Mouse (Mus musculus): Measurements from ENCODE around the gene Prrt1. TPM values are rescaled to one million over a fixed set of nuclear protein-coding genes. Genes with fewer than 3 reads are reported as not detected.

Gene Prrt1
- polyA plus RNA-seq, 1 experiment from 2014 or later: not detected

GRCm38 (mm10) chr17:34618999-34619398 is 10.3 kb upstream of the Prrt1 start:
- Histone ChIP-seq H3K4me3 (ENCODE audit: low read depth, low read length) (no peak overlapping the region), H3K4me2 (no peak overlapping the region), H3K9me3 (ENCODE audit: control insufficient read depth, low read length) (no peaks in the 10 kb centered on the region), H3K9ac (ENCODE audit: low read depth, low read length) (no peak overlapping the region), H3K4me1 (replicated peaks; ENCODE audit: control insufficient read depth, insufficient read depth, low read length) (no peaks in the 10 kb centered on the region), H3K36me3 (ENCODE audit: control insufficient read depth, insufficient read depth, low read length) (peaks cover 11% of the 10 kb centered on the region), H3K27ac (ENCODE audit: low read depth, low read length) (no peak overlapping the region), H3K27me3 (replicated peaks; ENCODE audit: control insufficient read depth, insufficient read depth, low read length) (no peaks in the 10 kb centered on the region)
- ATAC-seq (replicated peaks; ENCODE audit: low FRiP score) (peak; percentile 65), DNase-seq (ENCODE audit: low spot score) (peak; percentile 74)
- WGBS: 12% methylated on average over 6 of the region's 6 CpGs

DNA sequence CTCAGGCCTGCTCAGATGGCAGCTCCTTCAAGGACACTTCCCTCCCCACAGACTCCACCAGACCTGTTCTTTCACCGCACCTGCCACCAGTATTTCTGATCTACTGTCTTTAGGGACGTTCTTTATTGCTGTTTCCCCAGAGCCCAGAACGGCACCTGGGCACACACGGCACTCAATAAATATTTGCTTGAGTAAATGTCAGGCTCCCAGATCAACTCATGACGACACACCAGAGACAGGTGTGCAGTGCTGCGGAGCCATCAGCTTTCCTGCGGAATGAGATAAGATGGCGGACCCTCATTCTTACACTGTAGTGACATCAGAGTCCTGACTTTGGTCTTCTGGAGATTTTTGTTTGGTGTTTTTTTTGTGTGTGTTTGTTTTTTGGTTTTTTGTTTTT is 8.3 kb upstream of the Prrt1 start:
- 82% methylated on average over 8 of the region's 8 CpGs for WGBS
- no peak overlapping the region for H3K4me3 ChIP-seq (ENCODE audit: low read depth, low read length)
- no peak overlapping the region for H3K9ac ChIP-seq (ENCODE audit: low read depth, low read length)
- H3K4me2 ChIP-seq: no peak overlapping the region
- H3K4me1 ChIP-seq (replicated peaks; ENCODE audit: control insufficient read depth, insufficient read depth, low read length): peaks cover under 1% of the 10 kb centered on the region; the same call in 1 of the 2 replicates
- ATAC-seq (replicated peaks; ENCODE audit: low FRiP score): no peak
- no peaks in the 10 kb centered on the region for H3K27me3 ChIP-seq (replicated peaks; ENCODE audit: control insufficient read depth, insufficient read depth, low read length)
- peaks cover 12% of the 10 kb centered on the region for H3K36me3 ChIP-seq (ENCODE audit: control insufficient read depth, insufficient read depth, low read length)
- H3K9me3 ChIP-seq (ENCODE audit: control insufficient read depth, low read length): no peaks in the 10 kb centered on the region
- DNase-seq (ENCODE audit: low spot score): no peak
- H3K27ac ChIP-seq (ENCODE audit: low read depth, low read length): no peak overlapping the region

- no peak overlapping the region for H3K4me2 ChIP-seq
- H3K4me3 ChIP-seq (ENCODE audit: low read depth, low read length): no peak overlapping the region
- H3K4me1 ChIP-seq (replicated peaks; ENCODE audit: control insufficient read depth, insufficient read depth, low read length): peaks cover 7% of the 10 kb centered on the region
- H3K9me3 ChIP-seq (ENCODE audit: control insufficient read depth, low read length): no peaks in the 10 kb centered on the region
- no peak overlapping the region for H3K27ac ChIP-seq (ENCODE audit: low read depth, low read length)
- ATAC-seq (replicated peaks; ENCODE audit: low FRiP score) (no peak), DNase-seq (ENCODE audit: low spot score) (no peak)
- 86% methylated on average over 9 of the region's 9 CpGs for WGBS
- H3K27me3 ChIP-seq (replicated peaks; ENCODE audit: control insufficient read depth, insufficient read depth, low read length): no peaks in the 10 kb centered on the region; the same call in 1 of the 2 replicates
- peaks cover 12% of the 10 kb centered on the region for H3K36me3 ChIP-seq (ENCODE audit: control insufficient read depth, insufficient read depth, low read length)
- no peak overlapping the region for H3K9ac ChIP-seq (ENCODE audit: low read depth, low read length)
These were observed 6.2 kb upstream of the Prrt1 start for GRCm38 (mm10) chr17:34623161-34623560.

GRCm38 (mm10) chr17:34624981-34625380 is 4.4 kb upstream of the Prrt1 start:
- WGBS: 91% methylated on average over 3 of the region's 3 CpGs
- no peak for ATAC-seq (replicated peaks; ENCODE audit: low FRiP score)
- H3K9ac ChIP-seq (ENCODE audit: low read depth, low read length): no peak overlapping the region
- peaks cover 12% of the 10 kb centered on the region for H3K36me3 ChIP-seq (ENCODE audit: control insufficient read depth, insufficient read depth, low read length)
- H3K4me3 ChIP-seq (ENCODE audit: low read depth, low read length): no peak overlapping the region
- no peaks in the 10 kb centered on the region for H3K9me3 ChIP-seq (ENCODE audit: control insufficient read depth, low read length)
- no peak for DNase-seq (ENCODE audit: low spot score)
- peaks cover 14% of the 10 kb centered on the region for H3K4me1 ChIP-seq (replicated peaks; ENCODE audit: control insufficient read depth, insufficient read depth, low read length)
- no peak overlapping the region for H3K27ac ChIP-seq (ENCODE audit: low read depth, low read length)
- H3K4me2 ChIP-seq: no peak overlapping the region
- H3K27me3 ChIP-seq (replicated peaks; ENCODE audit: control insufficient read depth, insufficient read depth, low read length): peaks cover 18% of the 10 kb centered on the region

GRCm38 (mm10) chr17:34626062-34626772 is 3.1 kb upstream of the Prrt1 start:
- DNase-seq (ENCODE audit: low spot score) (no peak), ATAC-seq (replicated peaks; ENCODE audit: low FRiP score) (peak; percentile 0; the same call in 1 of the 2 replicates)
- Histone ChIP-seq H3K27me3 (replicated peaks; ENCODE audit: control insufficient read depth, insufficient read depth, low read length) (peaks cover 30% of the 10 kb centered on the region), H3K9ac (ENCODE audit: low read depth, low read length) (peak overlapping the region; percentile 79), H3K36me3 (ENCODE audit: control insufficient read depth, insufficient read depth, low read length) (peaks cover 12% of the 10 kb centered on the region), H3K27ac (ENCODE audit: low read depth, low read length) (peak overlapping the region; percentile 67), H3K9me3 (ENCODE audit: control insufficient read depth, low read length) (no peaks in the 10 kb centered on the region), H3K4me2 (peak overlapping the region; percentile 94), H3K4me1 (replicated peaks; ENCODE audit: control insufficient read depth, insufficient read depth, low read length) (peaks cover 27% of the 10 kb centered on the region), H3K4me3 (ENCODE audit: low read depth, low read length) (peak overlapping the region; percentile 80)
- 54% methylated on average over 16 of the region's 16 CpGs for WGBS

- peaks cover 11% of the 10 kb centered on the region for H3K36me3 ChIP-seq (ENCODE audit: control insufficient read depth, insufficient read depth, low read length)
- no peaks in the 10 kb centered on the region for H3K9me3 ChIP-seq (ENCODE audit: control insufficient read depth, low read length)
- H3K27ac ChIP-seq (ENCODE audit: low read depth, low read length): peak overlapping the region; percentile 67
- H3K4me2 ChIP-seq: peak overlapping the region; percentile 94
- ATAC-seq (replicated peaks; ENCODE audit: low FRiP score) (peak; percentile 40; the same call in 1 of the 2 replicates), DNase-seq (ENCODE audit: low spot score) (peak; percentile 63)
- peak overlapping the region; percentile 79 for H3K9ac ChIP-seq (ENCODE audit: low read depth, low read length)
- H3K27me3 ChIP-seq (replicated peaks; ENCODE audit: control insufficient read depth, insufficient read depth, low read length): peaks cover 35% of the 10 kb centered on the region
- under 1% methylated on average over 18 of the region's 18 CpGs for WGBS
- peak overlapping the region; percentile 80 for H3K4me3 ChIP-seq (ENCODE audit: low read depth, low read length)
- peaks cover 30% of the 10 kb centered on the region for H3K4me1 ChIP-seq (replicated peaks; ENCODE audit: control insufficient read depth, insufficient read depth, low read length)
These were observed 2.6 kb upstream of the Prrt1 start for GRCm38 (mm10) chr17:34626773-34627092.

- Histone ChIP-seq H3K27me3 (replicated peaks; ENCODE audit: control insufficient read depth, insufficient read depth, low read length) (peaks cover 41% of the 10 kb centered on the region), H3K9ac (ENCODE audit: low read depth, low read length) (peak overlapping the region; percentile 79), H3K4me1 (replicated peaks; ENCODE audit: control insufficient read depth, insufficient read depth, low read length) (peaks cover 34% of the 10 kb centered on the region), H3K9me3 (ENCODE audit: control insufficient read depth, low read length) (no peaks in the 10 kb centered on the region), H3K4me3 (ENCODE audit: low read depth, low read length) (peak overlapping the region; percentile 80), H3K27ac (ENCODE audit: low read depth, low read length) (peak overlapping the region; percentile 67), H3K36me3 (ENCODE audit: control insufficient read depth, insufficient read depth, low read length) (peaks cover 6% of the 10 kb centered on the region), H3K4me2 (peak overlapping the region; percentile 94)
- DNase-seq (ENCODE audit: low spot score) (peak; percentile 88), ATAC-seq (replicated peaks; ENCODE audit: low FRiP score) (peak; percentile 76)
- WGBS: under 1% methylated on average over 43 of the region's 45 CpGs
These were observed 2.0 kb upstream of the Prrt1 start for GRCm38 (mm10) chr17:34627093-34627942.

- Histone ChIP-seq H3K27ac (ENCODE audit: low read depth, low read length) (peak within 1 kb of the TSS; percentile 67), H3K9me3 (ENCODE audit: control insufficient read depth, low read length) (no peaks in the 10 kb centered on the region), H3K4me3 (ENCODE audit: low read depth, low read length) (peak within 1 kb of the TSS; percentile 80), H3K27me3 (replicated peaks; ENCODE audit: control insufficient read depth, insufficient read depth, low read length) (peaks cover 48% of the 10 kb centered on the region), H3K9ac (ENCODE audit: low read depth, low read length) (peak within 1 kb of the TSS; percentile 79), H3K4me2 (peak within 1 kb of the TSS; percentile 94), H3K36me3 (ENCODE audit: control insufficient read depth, insufficient read depth, low read length) (peaks cover 6% of the 10 kb centered on the region), H3K4me1 (replicated peaks; ENCODE audit: control insufficient read depth, insufficient read depth, low read length) (peaks cover 36% of the 10 kb centered on the region)
- ATAC-seq (replicated peaks; ENCODE audit: low FRiP score): no peak
- WGBS: 10% methylated on average over 29 of the region's 29 CpGs
- DNase-seq (ENCODE audit: low spot score): peak; percentile 63
These were observed 1.2 kb upstream of the Prrt1 start, which contains the start of gene Ppt2 for GRCm38 (mm10) chr17:34627943-34628643. Gene Ppt2 (minus strand): TSS chr17:34628510.

All from liver, embryonic 11.5 days (tissue).